Mouse (Mus musculus): ENCODE measurements around the gene Mrpl30.

GRCm38 (mm10) chr1:37931806-37932205 is 41.5 kb downstream of the Mrpl30 start:
- TF ChIP-seq GATA1 (IDR thresholded peaks at IDR 0.05; ENCODE audit: borderline replicate concordance, low read length) (no peak), CTCF (IDR thresholded peaks at IDR 0.05; ENCODE audit: low read depth, low read length) (no peak)

Data from G1E (cell line).